Mouse (Mus musculus) hindbrain, embryonic 13.5 days (tissue): ENCODE data around the gene Pafah1b1. TPM values are rescaled to one million over a fixed set of nuclear protein-coding genes. Genes with fewer than 3 reads are reported as not detected.

Source experiments
- ATAC-seq: fragments of 200-750 bp; cut with Nextera tagmentation; 2 replicates; pipeline ENCODE4 v1.8.0; 2017; ENCODE audit warnings: moderate TSS enrichment; ENCODE audit not compliant: low FRiP score
- H3K27ac ChIP-seq: fragments of 300-500 bp; sonication (generic); 2 replicates; pipeline ENCODE4 v1.5.1; 2015; ENCODE audit warnings: inconsistent platforms, mild to moderate bottlenecking, moderate library complexity
- H3K27me3 ChIP-seq: fragments of 300-500 bp; sonication (generic); 2 replicates; pipeline ENCODE4 v1.6.1; 2015; ENCODE audit warnings: mild to moderate bottlenecking, inconsistent platforms
- H3K36me3 ChIP-seq: fragments of 300-500 bp; sonication (generic); 2 replicates; pipeline ENCODE4 v1.6.1; 2015; ENCODE audit warnings: mild to moderate bottlenecking, inconsistent platforms
- H3K4me1 ChIP-seq: fragments of 300-500 bp; sonication (generic); replicated peaks from 2 replicates; pipeline ENCODE4 v1.6.1; 2015; ENCODE audit warnings: inconsistent platforms
- H3K4me2 ChIP-seq: fragments of 300-500 bp; sonication (generic); 2 replicates; pipeline ENCODE4 v1.6.1; 2015; ENCODE audit warnings: inconsistent platforms, mild to moderate bottlenecking, moderate library complexity
- H3K4me3 ChIP-seq: fragments of 300-500 bp; sonication (generic); 2 replicates; pipeline ENCODE4 v1.5.1; 2015; ENCODE audit warnings: mild to moderate bottlenecking, inconsistent platforms
- H3K9ac ChIP-seq: fragments of 300-500 bp; sonication (generic); 2 replicates; pipeline ENCODE4 v1.6.1; 2015; ENCODE audit warnings: mild to moderate bottlenecking, inconsistent platforms
- H3K9me3 ChIP-seq: fragments of 300-500 bp; sonication (generic); 2 replicates; pipeline ENCODE4 v1.6.1; 2016; ENCODE audit warnings: inconsistent platforms
- WGBS: fragments of 180-500 bp; shearing (Covaris S2); methylation state at CpG from one replicate; pipeline ENCODE4 v1.1.7; 2015; 5-methylcytosine and 5-hydroxymethylcytosine counted together
- polyA plus RNA-seq: library from polyadenylated mRNA; unstranded; fragments of >200 nt; fragmentation: Nextera tagmentation; extraction: Ambion mirVana; gene quantifications from 2 replicates; pipeline ENCODE4 v1.2.1, GENCODE M21; 2015

Pafah1b1 gene
- polyA plus RNA-seq, 1 experiment from 2014 or later, result 75.3 TPM

DNA sequence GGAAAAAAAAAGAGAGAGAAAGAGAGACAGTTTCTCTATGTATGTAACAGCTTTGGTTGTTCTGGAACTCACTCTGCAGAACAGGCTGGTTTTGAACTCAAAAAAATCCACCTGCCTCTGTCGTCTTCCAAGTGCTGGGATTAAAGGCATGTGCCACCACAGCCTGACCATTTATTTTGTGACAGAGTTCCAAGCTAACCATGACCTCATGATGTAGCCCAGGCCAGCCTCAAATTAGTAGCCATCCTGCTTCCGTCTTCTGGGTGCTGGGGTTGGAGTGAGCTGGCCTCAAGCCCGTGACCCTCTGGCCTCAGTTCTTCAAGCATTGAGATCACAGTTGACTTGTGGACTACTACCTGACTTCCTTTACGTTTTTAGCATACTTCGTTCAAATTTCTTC is 56.0 kb downstream of the Pafah1b1 start:
- no peaks in the 10 kb centered on the region for H3K27me3 ChIP-seq
- H3K4me2 ChIP-seq, result no peak overlapping the region
- peaks cover 72% of the 10 kb centered on the region for H3K36me3 ChIP-seq
- H3K9ac ChIP-seq, result no peak overlapping the region
- no peak overlapping the region for H3K27ac ChIP-seq
- no peaks in the 10 kb centered on the region for H3K4me1 ChIP-seq
- WGBS, result 92% methylated on average over 5 of the region's 5 CpGs
- ATAC-seq, result no peak
- no peak overlapping the region for H3K4me3 ChIP-seq
- H3K9me3 ChIP-seq, result no peaks in the 10 kb centered on the region

GRCm38 (mm10) chr11:74667582-74668010 is 56.9 kb downstream of the Pafah1b1 start:
- 95% methylated on average over 13 of the region's 13 CpGs for WGBS
- H3K4me3 ChIP-seq, result no peak overlapping the region
- H3K27ac ChIP-seq, result no peak overlapping the region
- H3K9ac ChIP-seq, result no peak overlapping the region
- H3K9me3 ChIP-seq, result no peaks in the 10 kb centered on the region
- H3K4me2 ChIP-seq, result no peak overlapping the region
- peaks cover 73% of the 10 kb centered on the region for H3K36me3 ChIP-seq
- no peaks in the 10 kb centered on the region for H3K4me1 ChIP-seq
- ATAC-seq, result no peak
- no peaks in the 10 kb centered on the region for H3K27me3 ChIP-seq

GRCm38 (mm10) chr11:74666776-74667581 is 57.5 kb downstream of the Pafah1b1 start:
- Histone ChIP-seq H3K27me3 (no peaks in the 10 kb centered on the region), H3K4me1 (no peaks in the 10 kb centered on the region), H3K4me2 (no peak overlapping the region), H3K4me3 (no peak overlapping the region), H3K27ac (no peak overlapping the region), H3K9ac (no peak overlapping the region), H3K36me3 (peaks cover 79% of the 10 kb centered on the region), H3K9me3 (no peaks in the 10 kb centered on the region)
- no peak for ATAC-seq
- WGBS, result 98% methylated on average over 14 of the region's 14 CpGs

DNA sequence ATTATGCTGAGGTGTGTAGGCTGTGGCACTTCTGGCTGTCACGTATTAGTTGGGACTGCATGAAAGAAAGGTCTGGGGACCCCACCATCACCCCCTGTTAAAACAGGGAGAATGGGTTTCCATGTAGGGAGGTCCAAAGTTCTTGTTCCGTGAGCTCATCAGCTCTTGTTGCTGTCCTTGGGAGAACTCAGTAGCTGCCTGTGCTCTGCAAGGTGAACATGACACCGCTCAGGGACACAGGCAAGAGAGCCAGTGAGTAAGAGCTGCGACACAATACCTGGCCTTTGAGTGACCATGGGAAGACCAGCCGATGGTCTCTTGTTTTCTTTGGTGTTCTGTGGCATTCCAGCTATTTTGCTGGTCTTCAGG is 58.2 kb downstream of the Pafah1b1 start:
- 94% methylated on average over 5 of the region's 5 CpGs for WGBS

DNA sequence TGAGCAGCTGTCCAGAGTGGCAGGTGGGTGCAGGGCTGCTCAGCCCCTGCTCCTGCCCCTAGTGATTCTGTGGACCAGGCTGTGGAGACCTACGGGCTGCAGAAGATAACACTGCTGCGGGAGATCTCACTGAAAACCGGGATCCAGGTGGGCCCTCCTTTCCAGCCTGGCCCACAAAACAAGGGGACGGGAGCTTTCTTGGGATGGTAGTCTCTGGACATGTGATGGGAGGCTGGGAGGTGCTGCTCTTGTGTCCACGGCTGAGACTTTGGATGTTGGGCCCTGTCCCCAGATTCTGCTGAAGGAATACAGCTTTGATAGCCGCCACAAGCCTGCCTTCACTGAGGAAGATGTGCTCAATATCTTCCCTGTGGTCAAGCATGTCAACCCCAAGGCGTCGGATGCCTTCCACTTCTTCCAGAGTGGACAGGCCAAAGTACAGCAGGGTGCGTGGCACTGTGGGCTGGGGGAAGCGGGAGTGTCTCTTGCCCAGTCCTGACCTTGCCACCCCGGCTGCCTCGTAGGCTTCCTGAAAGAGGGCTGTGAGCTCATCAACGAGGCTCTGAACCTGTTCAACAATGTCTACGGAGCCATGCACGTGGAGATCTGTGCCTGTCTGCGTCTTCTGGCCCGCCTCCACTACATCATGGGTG is 58.7 kb downstream of the Pafah1b1 start:
- Histone ChIP-seq H3K4me3 (no peak overlapping the region), H3K36me3 (peaks cover 91% of the 10 kb centered on the region), H3K27me3 (no peaks in the 10 kb centered on the region), H3K4me2 (no peak overlapping the region), H3K9ac (no peak overlapping the region; the same call in 1 of the 2 replicates), H3K27ac (no peak overlapping the region), H3K9me3 (no peaks in the 10 kb centered on the region), H3K4me1 (no peaks in the 10 kb centered on the region)
- ATAC-seq, result no peak
- WGBS, result 97% methylated on average over 17 of the region's 17 CpGs

More for the DNA sequence above, 58.2 kb downstream of the Pafah1b1 start:
- Histone ChIP-seq H3K27ac (no peak overlapping the region), H3K4me2 (no peak overlapping the region), H3K36me3 (peaks cover 86% of the 10 kb centered on the region), H3K27me3 (no peaks in the 10 kb centered on the region), H3K4me1 (no peaks in the 10 kb centered on the region), H3K9ac (no peak overlapping the region), H3K9me3 (no peaks in the 10 kb centered on the region), H3K4me3 (no peak overlapping the region)
- no peak for ATAC-seq

DNA sequence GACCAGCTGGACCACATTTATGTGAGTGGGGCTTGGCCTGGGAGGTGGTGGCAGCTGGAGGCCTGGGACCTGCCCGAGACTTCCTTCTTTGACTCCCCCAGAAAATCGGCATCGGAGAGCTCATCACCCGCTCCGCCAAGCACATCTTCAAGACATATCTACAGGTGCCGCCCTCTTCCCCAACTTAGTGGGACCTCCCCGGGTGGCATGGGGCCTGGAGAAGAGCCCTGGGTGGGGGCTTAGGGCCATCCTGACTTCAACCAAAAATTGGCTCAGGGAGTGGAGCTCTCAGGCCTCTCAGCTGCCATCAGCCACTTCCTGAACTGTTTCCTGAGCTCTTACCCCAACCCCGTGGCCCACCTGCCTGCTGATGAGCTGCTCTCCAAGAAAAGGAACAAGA is 59.6 kb downstream of the Pafah1b1 start:
- H3K4me1 ChIP-seq, result no peaks in the 10 kb centered on the region
- peaks cover 99% of the 10 kb centered on the region for H3K36me3 ChIP-seq
- H3K9ac ChIP-seq, result no peak overlapping the region
- no peaks in the 10 kb centered on the region for H3K27me3 ChIP-seq
- no peak overlapping the region for H3K4me2 ChIP-seq
- no peaks in the 10 kb centered on the region for H3K9me3 ChIP-seq
- WGBS, result 96% methylated on average over 8 of the region's 8 CpGs
- H3K4me3 ChIP-seq, result no peak overlapping the region
- no peak overlapping the region for H3K27ac ChIP-seq
- ATAC-seq, result no peak

GRCm38 (mm10) chr11:74664279-74664678 is 60.2 kb downstream of the Pafah1b1 start:
- H3K27me3 ChIP-seq, result no peaks in the 10 kb centered on the region
- H3K4me2 ChIP-seq, result no peak overlapping the region
- no peak overlapping the region for H3K9ac ChIP-seq
- no peaks in the 10 kb centered on the region for H3K4me1 ChIP-seq
- no peaks in the 10 kb centered on the region for H3K9me3 ChIP-seq
- peaks cover 99% of the 10 kb centered on the region for H3K36me3 ChIP-seq
- no peak overlapping the region for H3K4me3 ChIP-seq
- H3K27ac ChIP-seq, result no peak overlapping the region
- no peak for ATAC-seq
- 90% methylated on average over 3 of the region's 3 CpGs for WGBS

GRCm38 (mm10) chr11:74662221-74662620 is 62.2 kb downstream of the Pafah1b1 start:
- Histone ChIP-seq H3K9me3 (no peaks in the 10 kb centered on the region), H3K27ac (no peak overlapping the region), H3K4me2 (no peak overlapping the region), H3K36me3 (peaks cover 99% of the 10 kb centered on the region), H3K27me3 (no peaks in the 10 kb centered on the region), H3K4me1 (no peaks in the 10 kb centered on the region), H3K9ac (no peak overlapping the region), H3K4me3 (no peak overlapping the region)
- WGBS, result 93% methylated on average over 6 of the region's 6 CpGs
- ATAC-seq, result no peak

GRCm38 (mm10) chr11:74661641-74662040 is 62.8 kb downstream of the Pafah1b1 start:
- Histone ChIP-seq H3K4me1 (no peaks in the 10 kb centered on the region), H3K36me3 (peaks cover 99% of the 10 kb centered on the region), H3K4me3 (no peak overlapping the region), H3K27ac (no peak overlapping the region), H3K9ac (no peak overlapping the region), H3K27me3 (no peaks in the 10 kb centered on the region), H3K9me3 (no peaks in the 10 kb centered on the region), H3K4me2 (no peak overlapping the region)
- no peak for ATAC-seq
- 95% methylated on average over 19 of the region's 19 CpGs for WGBS

- H3K4me3 ChIP-seq, result no peak overlapping the region
- H3K4me2 ChIP-seq, result no peak overlapping the region
- no peaks in the 10 kb centered on the region for H3K27me3 ChIP-seq
- no peak for ATAC-seq
- no peaks in the 10 kb centered on the region for H3K4me1 ChIP-seq
- whole genome bisulfite sequencing, result 98% methylated on average over 13 of the region's 13 CpGs
- no peaks in the 10 kb centered on the region for H3K9me3 ChIP-seq
- H3K27ac ChIP-seq, result no peak overlapping the region
- H3K9ac ChIP-seq, result no peak overlapping the region
- H3K36me3 ChIP-seq, result peaks cover 92% of the 10 kb centered on the region
Observed at GRCm38 (mm10) chr11:74660336-74660735, 64.1 kb downstream of the Pafah1b1 start.

DNA sequence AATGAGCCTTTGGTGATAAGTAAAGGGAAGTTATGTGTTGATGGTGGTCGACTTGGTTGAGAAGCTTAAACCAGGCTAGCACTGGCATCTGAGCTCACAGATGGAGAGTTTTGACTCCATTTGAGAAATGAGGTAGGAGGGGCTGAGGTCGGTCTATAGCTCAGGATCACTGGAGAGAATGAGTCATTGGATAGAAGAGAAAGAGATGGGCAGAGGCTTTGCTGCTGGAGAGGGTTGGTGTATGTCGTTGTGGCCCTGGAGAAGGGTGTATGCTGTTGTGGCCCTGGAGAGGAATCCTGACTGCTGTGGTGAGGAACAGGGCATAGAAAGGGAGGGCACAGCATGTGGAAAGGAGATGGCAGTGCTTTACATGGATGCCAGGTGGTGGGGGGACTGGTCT is 68.5 kb downstream of the Pafah1b1 start:
- Histone ChIP-seq H3K9ac (no peak overlapping the region), H3K36me3 (peaks cover 48% of the 10 kb centered on the region), H3K27me3 (no peaks in the 10 kb centered on the region), H3K4me1 (peaks cover 30% of the 10 kb centered on the region), H3K4me2 (no peak overlapping the region), H3K27ac (no peak overlapping the region), H3K4me3 (no peak overlapping the region), H3K9me3 (no peaks in the 10 kb centered on the region)
- no peak for ATAC-seq
- 92% methylated on average over 3 of the region's 3 CpGs for WGBS

DNA sequence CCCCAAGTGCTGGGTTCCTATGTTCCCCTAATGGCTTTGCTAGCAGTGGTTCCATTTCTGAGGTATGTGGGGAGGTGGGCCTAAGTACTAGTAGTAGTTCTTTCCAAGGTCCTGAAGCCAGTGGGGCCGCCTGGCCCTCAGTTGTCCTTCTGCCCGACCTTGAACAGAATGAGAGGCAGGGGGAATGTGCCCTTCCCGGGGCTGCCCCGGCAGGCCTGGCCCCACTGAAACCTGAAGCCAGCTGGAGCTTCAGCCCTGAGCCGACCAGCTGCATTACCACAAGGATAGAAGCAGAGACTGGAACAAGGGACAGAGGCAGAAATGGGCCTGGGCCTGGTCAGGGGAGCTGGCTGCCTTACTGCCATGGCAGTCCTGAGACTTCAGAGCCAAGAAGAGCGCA is 71.1 kb downstream of the Pafah1b1 start:
- 69% methylated on average over 6 of the region's 6 CpGs for WGBS
- H3K4me3 ChIP-seq, result no peak overlapping the region
- H3K27me3 ChIP-seq, result no peaks in the 10 kb centered on the region
- H3K9ac ChIP-seq, result peak overlapping the region; percentile 51
- no peaks in the 10 kb centered on the region for H3K9me3 ChIP-seq
- H3K27ac ChIP-seq, result peak overlapping the region; percentile 74
- H3K4me2 ChIP-seq, result no peak overlapping the region
- H3K36me3 ChIP-seq, result peaks cover 23% of the 10 kb centered on the region
- H3K4me1 ChIP-seq, result peaks cover 49% of the 10 kb centered on the region
- no peak for ATAC-seq

DNA sequence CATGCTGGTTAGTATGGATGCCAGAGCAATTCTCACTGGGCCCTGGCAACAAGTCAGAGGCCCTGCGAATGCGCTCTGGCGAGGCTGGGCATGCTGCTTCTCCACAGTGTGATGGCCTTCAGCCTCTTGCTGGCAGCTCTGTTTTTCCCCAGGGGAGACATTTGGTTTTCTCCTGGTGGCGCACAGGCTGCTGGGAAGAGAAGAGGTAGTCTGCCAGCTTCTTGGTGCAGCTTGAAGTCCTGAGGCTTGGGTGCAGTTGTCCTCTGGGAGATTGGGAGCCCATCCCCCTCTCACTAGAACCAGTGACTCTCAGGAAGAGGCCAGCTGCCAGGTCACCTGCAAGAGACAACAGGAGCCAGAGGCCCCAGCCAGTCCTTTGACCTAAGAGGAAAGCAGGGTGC is 71.7 kb downstream of the Pafah1b1 start:
- H3K4me3 ChIP-seq, result no peak overlapping the region
- peaks cover 51% of the 10 kb centered on the region for H3K4me1 ChIP-seq
- H3K9me3 ChIP-seq, result no peaks in the 10 kb centered on the region
- peak overlapping the region; percentile 51 for H3K9ac ChIP-seq
- H3K27me3 ChIP-seq, result no peaks in the 10 kb centered on the region
- H3K36me3 ChIP-seq, result peaks cover 17% of the 10 kb centered on the region
- peak overlapping the region; percentile 74 for H3K27ac ChIP-seq
- 37% methylated on average over 4 of the region's 4 CpGs for WGBS
- no peak; the same call in 1 of the 2 replicates for ATAC-seq
- H3K4me2 ChIP-seq, result no peak overlapping the region
